Mouse (Mus musculus) spleen, postnatal 36 days (tissue): ENCODE results near the gene Pde6b.

Source experiments
- DNase-seq, 2 experiments: peaks; one replicate each; pipeline ENCODE4 v3.0.0; 2022; ENCODE audit warnings: low spot score in 2 of 2, mixed read lengths in 1 of 2

The Pde6b gene

DNA sequence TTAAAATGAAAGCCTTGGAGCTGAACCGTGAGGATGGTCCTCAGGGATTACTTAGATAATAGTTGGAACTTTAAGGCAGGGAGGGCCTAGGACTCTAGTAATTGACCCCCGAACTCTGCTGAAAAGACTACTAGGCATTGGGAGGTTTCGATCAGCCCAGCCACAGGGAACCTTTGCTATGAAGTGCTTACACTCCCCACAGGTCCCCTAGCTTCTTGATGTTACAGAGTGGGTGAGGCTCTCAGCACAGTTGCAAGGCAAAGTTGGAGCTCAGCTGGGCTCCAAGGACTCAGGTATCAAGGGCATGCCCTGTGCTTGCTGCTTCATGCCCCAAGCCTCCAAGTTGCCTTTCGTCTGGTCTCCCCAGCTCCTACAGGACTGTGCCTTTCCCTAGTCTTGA lies 74.3 kb downstream of the Pde6b start:
- no peak for DNase-seq

DNA sequence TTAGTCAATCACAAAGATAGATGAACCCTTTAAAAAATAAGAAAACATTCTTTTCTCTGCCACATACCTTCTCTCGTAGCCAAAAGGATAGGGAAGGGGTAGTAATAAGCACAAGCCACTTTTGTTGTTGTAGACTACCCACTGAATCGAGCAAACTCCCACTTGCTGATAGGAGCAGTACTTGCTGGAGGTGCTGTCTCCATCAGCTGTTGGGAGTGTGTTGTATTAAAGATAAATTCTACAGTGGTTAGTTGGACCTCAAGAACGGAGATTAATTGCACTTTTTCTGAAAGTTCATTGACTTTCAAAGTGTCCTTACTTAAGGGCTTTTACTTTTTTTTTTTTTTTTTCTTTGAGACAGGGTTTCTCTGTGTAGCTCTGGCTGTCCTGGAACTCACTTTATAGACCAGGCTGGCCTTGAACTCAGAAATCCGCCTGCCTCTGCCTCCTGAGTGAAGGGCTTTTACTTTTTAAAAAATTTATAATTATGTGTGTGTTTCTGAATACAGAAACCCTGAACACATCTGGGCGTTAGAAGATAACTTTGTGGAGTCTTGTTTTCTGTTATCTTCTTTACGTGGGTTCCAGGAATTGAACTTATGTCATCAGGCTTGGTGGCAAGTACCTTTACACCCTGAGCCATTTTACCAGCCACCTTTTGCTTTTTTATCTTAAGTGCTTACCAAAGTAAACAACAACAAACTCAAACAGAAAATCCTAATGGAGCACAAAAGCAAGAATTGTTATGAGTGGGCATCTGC lies 77.1 kb downstream of the Pde6b start:
- DNase-seq = no peak

GRCm38 (mm10) chr5:108466647-108467046 lies 78.5 kb downstream of the Pde6b start:
- no peak for DNase-seq

- no peak for DNase-seq
Observed at GRCm38 (mm10) chr5:108469617-108470016, 81.4 kb downstream of the Pde6b start.

GRCm38 (mm10) chr5:108473737-108474136 lies 85.5 kb downstream of the Pde6b start:
- no peak for DNase-seq

DNA sequence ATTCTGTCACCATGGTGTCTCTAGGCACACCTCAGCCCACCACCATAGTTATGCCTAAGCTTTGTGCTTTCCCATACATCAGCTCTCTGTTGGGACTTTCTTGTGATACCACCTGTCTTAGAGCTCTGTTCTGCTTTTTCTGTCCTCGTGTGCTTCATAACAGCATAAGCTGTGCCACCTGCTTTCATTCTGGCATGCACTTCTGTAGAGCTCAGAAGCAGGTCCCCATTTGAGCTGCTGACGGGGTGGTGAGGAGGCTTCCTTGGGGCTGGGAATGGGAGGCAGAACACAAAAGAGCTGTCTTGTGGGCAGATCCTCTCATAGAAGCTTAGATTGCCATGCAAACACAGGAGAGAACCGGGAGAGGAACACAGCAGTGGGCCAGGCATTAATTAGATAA lies 87.8 kb downstream of the Pde6b start:
- DNase-seq = no peak
